Mouse (Mus musculus): ENCODE measurements around the gene Phldb2. TPM values are rescaled to one million over a fixed set of nuclear protein-coding genes. Genes with fewer than 3 reads are reported as not detected.

Phldb2 gene
- total and polyA plus RNA-seq, 3 experiments: not detected

GRCm38 (mm10) chr16:45711263-45711662, 242.1 kb downstream of the Phldb2 start:
- DNase-seq (ENCODE audit: low read depth, low spot score): no peak
- no peaks in the 10 kb centered on the region for H3K27me3 ChIP-seq (ENCODE audit: control insufficient read depth in 1 of 2, insufficient read depth in 2 of 2, low read length in 2 of 2)
- H3K9me3 ChIP-seq (replicated peaks; ENCODE audit: insufficient read depth, low read length): no peaks in the 10 kb centered on the region
- no peaks in the 10 kb centered on the region for H3K36me3 ChIP-seq (ENCODE audit: control insufficient read depth in 1 of 2, insufficient read depth in 2 of 2, low read length in 2 of 2)
- H3K27ac ChIP-seq (ENCODE audit: control insufficient read depth, low read depth, low read length): no peak overlapping the region
- H3K9ac ChIP-seq (ENCODE audit: control insufficient read depth, low read depth, low read length, poor library complexity, severe bottlenecking): no peak overlapping the region
- no peak for TF ChIP-seq CHD1 (IDR thresholded peaks at IDR 0.05; ENCODE audit: low read depth, low read length)
- no peak for TF ChIP-seq POLR2AphosphoS2 (IDR thresholded peaks at IDR 0.05; ENCODE audit: low read length)
- TF ChIP-seq ZKSCAN1 (IDR thresholded peaks at IDR 0.05; ENCODE audit: low read depth, low read length): no peak
- no peak for TF ChIP-seq ELF1 (IDR thresholded peaks at IDR 0.05; ENCODE audit: low read depth, low read length)
- no peak for TF ChIP-seq RCOR1 (IDR thresholded peaks at IDR 0.05; ENCODE audit: low read depth, low read length)
- TF ChIP-seq HCFC1 (IDR thresholded peaks at IDR 0.05; ENCODE audit: low read depth, low read length): no peak
- TF ChIP-seq USF2 (IDR thresholded peaks at IDR 0.05; ENCODE audit: borderline replicate concordance in 1 of 2, insufficient read depth in 1 of 2, low read depth in 1 of 2, low read length in 2 of 2): no peak
- H3K79me2 ChIP-seq (ENCODE audit: control insufficient read depth, insufficient read depth, low read length, poor library complexity): no peaks in the 10 kb centered on the region
- H3K4me1 ChIP-seq (ENCODE audit: control insufficient read depth in 1 of 2, insufficient read depth in 2 of 2, low read length in 2 of 2): no peaks in the 10 kb centered on the region
- H3K4me3 ChIP-seq (ENCODE audit: control insufficient read depth in 1 of 2, insufficient read depth in 1 of 2, low read depth in 2 of 2, low read length in 2 of 2): no peak overlapping the region

GRCm38 (mm10) chr16:45699301-45699700, 254.1 kb downstream of the Phldb2 start:
- Histone ChIP-seq H3K4me1 (ENCODE audit: control insufficient read depth in 1 of 2, insufficient read depth in 2 of 2, low read length in 2 of 2) (no peaks in the 10 kb centered on the region), H3K79me2 (ENCODE audit: control insufficient read depth, insufficient read depth, low read length, poor library complexity) (no peaks in the 10 kb centered on the region), H3K4me3 (ENCODE audit: control insufficient read depth in 1 of 2, insufficient read depth in 1 of 2, low read depth in 2 of 2, low read length in 2 of 2) (no peak overlapping the region), H3K27me3 (ENCODE audit: control insufficient read depth in 1 of 2, insufficient read depth in 2 of 2, low read length in 2 of 2) (peaks cover 0 to 2% of the 10 kb centered on the region in 2 experiments; a peak in 1 of 4 replicates), H3K9ac (ENCODE audit: control insufficient read depth, low read depth, low read length, poor library complexity, severe bottlenecking) (no peak overlapping the region), H3K36me3 (ENCODE audit: control insufficient read depth in 1 of 2, insufficient read depth in 2 of 2, low read length in 2 of 2) (no peaks in the 10 kb centered on the region), H3K27ac (ENCODE audit: control insufficient read depth, low read depth, low read length) (no peak overlapping the region), H3K9me3 (replicated peaks; ENCODE audit: insufficient read depth, low read length) (no peaks in the 10 kb centered on the region)
- DNase-seq (ENCODE audit: low read depth, low spot score): no peak
- TF ChIP-seq MAZ (IDR thresholded peaks at IDR 0.05; ENCODE audit: low read depth, low read length) (no peak), UBTF (IDR thresholded peaks at IDR 0.05; ENCODE audit: borderline replicate concordance, insufficient read depth, low read depth, low read length) (no peak), ETS1 (IDR thresholded peaks at IDR 0.05; ENCODE audit: low read depth, low read length) (no peak), USF2 (IDR thresholded peaks at IDR 0.05; ENCODE audit: borderline replicate concordance in 1 of 2, insufficient read depth in 1 of 2, low read depth in 1 of 2, low read length in 2 of 2) (no peak), E2F4 (IDR thresholded peaks at IDR 0.05; ENCODE audit: borderline replicate concordance, low read depth, low read length) (no peak), CHD2 (IDR thresholded peaks at IDR 0.05; ENCODE audit: low read length) (no peak), POLR2A (IDR thresholded peaks at IDR 0.05; ENCODE audit: control insufficient read depth in 1 of 2, insufficient read depth in 1 of 2, low read depth in 1 of 2, low read length in 2 of 2, poor library complexity in 1 of 2) (no peak), CTCF (IDR thresholded peaks at IDR 0.05 in 2 of 3, conservative IDR thresholded peaks at IDR 0.05 in 1 of 3; ENCODE audit: control insufficient read depth in 1 of 3, insufficient read depth in 1 of 3, low read depth in 2 of 3, low read length in 3 of 3, poor library complexity in 1 of 3, severe bottlenecking in 1 of 3) (no peak), MYB (IDR thresholded peaks at IDR 0.05; ENCODE audit: low read depth, low read length) (no peak), ZC3H11A (IDR thresholded peaks at IDR 0.05; ENCODE audit: low read depth, low read length) (no peak), ZNF384 (IDR thresholded peaks at IDR 0.05; ENCODE audit: low read depth, low read length) (no peak), MAFK (IDR thresholded peaks at IDR 0.05; ENCODE audit: borderline replicate concordance, low read depth, low read length) (no peak), POLR2AphosphoS2 (IDR thresholded peaks at IDR 0.05; ENCODE audit: low read length) (no peak), SMC3 (IDR thresholded peaks at IDR 0.05; ENCODE audit: low read depth, low read length) (no peak), ZMIZ1 (IDR thresholded peaks at IDR 0.05; ENCODE audit: low read depth, low read length) (no peak)
